In genomic region chr2:91710272-91711234, GRCm38 (mm10) we compare ENCODE assay signal across 8 mouse cellular contexts. TPM values are rescaled to one million over a fixed set of nuclear protein-coding genes. Genes with fewer than 3 reads are reported as not detected.
DNase-seq lines count a peak whose midpoint lies in the region; ATAC-seq lines count a peak whose summit lies in the region.

Atg13 (minus strand) TSS chr2:91710576.
Harbi1 (plus strand) TSS chr2:91710852.

- peak; percentile 93 for DNase-seq in adipocyte (ENCODE audit: low spot score)
- DNase-seq in embryo, embryonic 10 days (ENCODE audit: low spot score) = peak; percentile 97
- peak; percentile 94 for DNase-seq in gastrocnemius, postnatal 14 days
- DNase-seq in intestine, embryonic 14.5 days (ENCODE audit: low spot score) = peak; percentile 96
- DNase-seq in left cerebral cortex, postnatal 14 days (ENCODE audit: low spot score in 2 of 2) = peak; percentile 89 to 93
- DNase-seq in mesoderm, embryonic 11.5 days (ENCODE audit: low read depth, low spot score) = peak; percentile 91
- DNase-seq in right cerebral cortex, postnatal 36 days (ENCODE audit: low spot score in 2 of 2) = peak; percentile 85 to 89
- DNase-seq in yolk sac, embryonic 10.5 days (ENCODE audit: low spot score) = peak; percentile 92

- H3K9ac ChIP-seq in intestine, embryonic 14.5 days (ENCODE audit: low read length) = peak within 1 kb of the TSS; percentile 69

- no peaks in the 10 kb centered on the region for H3K9me3 ChIP-seq in intestine, embryonic 14.5 days (ENCODE audit: control insufficient read depth, low read length)

- H3K27me3 ChIP-seq in intestine, embryonic 14.5 days (replicated peaks; ENCODE audit: control insufficient read depth, insufficient read depth, low read length) = no peaks in the 10 kb centered on the region

- peaks cover 12% of the 10 kb centered on the region; the same call in 1 of the 2 replicates for H3K4me1 ChIP-seq in intestine, embryonic 14.5 days (replicated peaks; ENCODE audit: control insufficient read depth, insufficient read depth, low read length)

- under 1% methylated on average over 66 of the region's 66 CpGs for WGBS in intestine, embryonic 14.5 days

- ATAC-seq in intestine, embryonic 14.5 days (replicated peaks; ENCODE audit: low FRiP score, low TSS enrichment, low read depth) = peak; percentile 96

- H3K4me2 ChIP-seq in intestine, embryonic 14.5 days (ENCODE audit: low read length) = peak within 1 kb of the TSS; percentile 62

- intact Hi-C loops in gastrocnemius, postnatal 14 days (cut with DNase I; ENCODE audit: low total_unique reads) = no loop called here
- intact Hi-C loops in left cerebral cortex, postnatal 14 days (cut with DNase I) = no loop called here

- peak within 1 kb of the TSS; percentile 72 for H3K4me3 ChIP-seq in intestine, embryonic 14.5 days (ENCODE audit: low read depth, low read length)

- no peaks in the 10 kb centered on the region for H3K36me3 ChIP-seq in intestine, embryonic 14.5 days (ENCODE audit: control insufficient read depth, insufficient read depth, low read length)

- H3K27ac ChIP-seq in intestine, embryonic 14.5 days (ENCODE audit: low read depth) = peak within 1 kb of the TSS; percentile 74

RNA-seq across cellular contexts. Expression of gene Atg13, which starts in this region (rescaled TPM):
- total RNA-seq in gastrocnemius, postnatal 14 days (2021) = 10 to 100 TPM; 20.7 to 24.8 TPM
- polyA plus RNA-seq in intestine, embryonic 14.5 days (2014; fragmentation: Nextera tagmentation; extraction: Ambion mirVana) = 24.9 and 29.7 TPM in 2 replicates
- 10 to 100 TPM; 73.5 to 74.6 TPM for total RNA-seq in left cerebral cortex, postnatal 14 days (2021)

RNA-seq across cellular contexts. Expression of gene Harbi1, which starts in this region (rescaled TPM):
- total RNA-seq in gastrocnemius, postnatal 14 days (2021) = 1 to 10 TPM; 3.9 to 4.9 TPM
- polyA plus RNA-seq in intestine, embryonic 14.5 days (2014; fragmentation: Nextera tagmentation; extraction: Ambion mirVana) = 15.0 and 17.9 TPM in 2 replicates
- 1 to 10 TPM; 6.5 to 8.3 TPM for total RNA-seq in left cerebral cortex, postnatal 14 days (2021)

Comparison
In these comparisons a context has a peak if more than half of its experiments do, and no peak if none do; other contexts are left out.
1. Peak in every context shown above with its lines: DNase-seq, ATAC-seq, H3K4me3 ChIP-seq and H3K27ac ChIP-seq.